Mouse (Mus musculus) heart, embryonic 11.5 days (tissue): ENCODE data around the gene Smim17. TPM values are rescaled to one million over a fixed set of nuclear protein-coding genes. Genes with fewer than 3 reads are reported as not detected.

ENCODE experiments used
- ATAC-seq: fragments of 200-750 bp; cut with Nextera tagmentation; replicated peaks from 2 replicates; pipeline ENCODE4 v1.8.0; 2017; ENCODE audit warnings: moderate library complexity; ENCODE audit not compliant: insufficient number of reproducible peaks, low FRiP score, low TSS enrichment
- H3K27ac ChIP-seq: fragments of 300-500 bp; sonication (generic); 2 replicates; pipeline ENCODE4 v1.5.1; 2014; ENCODE audit warnings: mild to moderate bottlenecking, low read depth, low read length
- H3K27me3 ChIP-seq: fragments of 300-500 bp; sonication (generic); 2 replicates; pipeline ENCODE4 v1.6.1; 2014; ENCODE audit warnings: mild to moderate bottlenecking, low read length, mixed read lengths; ENCODE audit not compliant: control insufficient read depth, insufficient read depth
- H3K36me3 ChIP-seq: fragments of 300-500 bp; sonication (generic); 2 replicates; pipeline ENCODE4 v1.6.1; 2014; ENCODE audit warnings: mild to moderate bottlenecking, low read length, moderate library complexity, mixed read lengths; ENCODE audit not compliant: control insufficient read depth, insufficient read depth
- H3K4me1 ChIP-seq: fragments of 300-500 bp; sonication (generic); 2 replicates; pipeline ENCODE4 v1.6.1; 2014; ENCODE audit warnings: low read length; ENCODE audit not compliant: control insufficient read depth, insufficient read depth
- H3K4me2 ChIP-seq: fragments of 300-500 bp; sonication (generic); 2 replicates; pipeline ENCODE4 v1.6.1; 2014; ENCODE audit warnings: mild to moderate bottlenecking, moderate library complexity
- H3K4me3 ChIP-seq: fragments of 300-500 bp; sonication (generic); 2 replicates; pipeline ENCODE4 v1.5.1; 2014; ENCODE audit warnings: low read depth, low read length
- H3K9ac ChIP-seq: fragments of 300-500 bp; sonication (generic); 2 replicates; pipeline ENCODE4 v1.6.1; 2014; ENCODE audit warnings: mild to moderate bottlenecking, low read depth, low read length, moderate library complexity
- H3K9me3 ChIP-seq: fragments of 300-500 bp; sonication (generic); replicated peaks from 2 replicates; pipeline ENCODE4 v1.6.1; 2016; ENCODE audit warnings: low read length; ENCODE audit not compliant: control insufficient read depth
- WGBS: fragments of 180-500 bp; shearing (Covaris S2); extraction: QIAGEN DNeasy Blood & Tissue Kit; methylation state at CpG from one replicate; pipeline ENCODE4 v1.1.7; 2014; ENCODE audit not compliant: insufficient replicate concordance; 5-methylcytosine and 5-hydroxymethylcytosine counted together
- polyA plus RNA-seq: library from polyadenylated mRNA; unstranded; fragments of >200 nt; fragmentation: Nextera tagmentation; extraction: Ambion mirVana; gene quantifications from 2 replicates; pipeline ENCODE4 v1.2.1, GENCODE M21; 2014

Smim17 gene
- not detected in 2 replicates for polyA plus RNA-seq

- H3K27me3 ChIP-seq = no peaks in the 10 kb centered on the region
- peak within 1 kb of the TSS; percentile 65 for H3K9ac ChIP-seq
- H3K36me3 ChIP-seq = peaks cover 9% of the 10 kb centered on the region
- H3K4me3 ChIP-seq = peak within 1 kb of the TSS; percentile 57
- 27% methylated on average over 25 of the region's 25 CpGs for whole genome bisulfite sequencing
- no peaks in the 10 kb centered on the region for H3K9me3 ChIP-seq
- H3K4me1 ChIP-seq = no peaks in the 10 kb centered on the region
- peak within 1 kb of the TSS; percentile 73 for H3K4me2 ChIP-seq
- peak; percentile 75 for ATAC-seq
- H3K27ac ChIP-seq = no peak within 1 kb of the TSS
Observed at GRCm38 (mm10) chr7:6397996-6398975, at the start of gene Smim17. Smim17 (plus strand) TSS chr7:6398715.

GRCm38 (mm10) chr7:6358121-6358520, 40.4 kb upstream of the Smim17 start:
- Histone ChIP-seq H3K4me1 (no peaks in the 10 kb centered on the region), H3K4me3 (no peak overlapping the region), H3K27ac (no peak overlapping the region), H3K9me3 (no peaks in the 10 kb centered on the region), H3K27me3 (no peaks in the 10 kb centered on the region), H3K36me3 (peaks cover 2% of the 10 kb centered on the region; the same call in 1 of the 2 replicates), H3K4me2 (no peak overlapping the region), H3K9ac (no peak overlapping the region)
- WGBS = 68% methylated on average over 2 of the region's 2 CpGs
- ATAC-seq = no peak

GRCm38 (mm10) chr7:6358937-6359590, 39.5 kb upstream of the Smim17 start:
- Histone ChIP-seq H3K9me3 (no peaks in the 10 kb centered on the region), H3K4me2 (no peak overlapping the region), H3K27ac (no peak overlapping the region), H3K4me3 (no peak overlapping the region), H3K27me3 (no peaks in the 10 kb centered on the region), H3K9ac (no peak overlapping the region), H3K36me3 (no peaks in the 10 kb centered on the region), H3K4me1 (no peaks in the 10 kb centered on the region)
- WGBS = 48% methylated on average over 10 of the region's 10 CpGs
- ATAC-seq = no peak

GRCm38 (mm10) chr7:6360477-6361060, 37.9 kb upstream of the Smim17 start:
- Histone ChIP-seq H3K27me3 (no peaks in the 10 kb centered on the region), H3K9me3 (no peaks in the 10 kb centered on the region), H3K4me2 (no peak overlapping the region), H3K36me3 (no peaks in the 10 kb centered on the region), H3K9ac (no peak overlapping the region), H3K4me1 (no peaks in the 10 kb centered on the region), H3K27ac (no peak overlapping the region), H3K4me3 (no peak overlapping the region)
- ATAC-seq = no peak
- 10% methylated on average over 9 of the region's 9 CpGs for WGBS

- peak overlapping the region; percentile 85 for H3K4me2 ChIP-seq
- WGBS = 28% methylated on average over 7 of the region's 7 CpGs
- no peaks in the 10 kb centered on the region for H3K27me3 ChIP-seq
- H3K4me1 ChIP-seq = no peaks in the 10 kb centered on the region
- no peaks in the 10 kb centered on the region for H3K36me3 ChIP-seq
- no peak for ATAC-seq
- H3K27ac ChIP-seq = peak overlapping the region; percentile 64
- H3K4me3 ChIP-seq = peak overlapping the region; percentile 61
- peak overlapping the region; percentile 70 for H3K9ac ChIP-seq
- no peaks in the 10 kb centered on the region for H3K9me3 ChIP-seq
Observed at GRCm38 (mm10) chr7:6361756-6362155, 36.8 kb upstream of the Smim17 start.

GRCm38 (mm10) chr7:6362268-6363046, 36.1 kb upstream of the Smim17 start:
- WGBS = 1% methylated on average over 38 of the region's 38 CpGs
- peak overlapping the region; percentile 70 for H3K9ac ChIP-seq
- peak overlapping the region; percentile 61 for H3K4me3 ChIP-seq
- H3K4me2 ChIP-seq = peak overlapping the region; percentile 85
- peak overlapping the region; percentile 64 for H3K27ac ChIP-seq
- H3K4me1 ChIP-seq = no peaks in the 10 kb centered on the region
- peak; percentile 93 for ATAC-seq
- H3K27me3 ChIP-seq = no peaks in the 10 kb centered on the region
- H3K9me3 ChIP-seq = no peaks in the 10 kb centered on the region
- no peaks in the 10 kb centered on the region for H3K36me3 ChIP-seq

GRCm38 (mm10) chr7:6363047-6363488, 35.4 kb upstream of the Smim17 start, which contains the start of gene Zfp78:
Zfp78 (plus strand) TSS chr7:6363280.
- no peaks in the 10 kb centered on the region for H3K4me1 ChIP-seq
- under 1% methylated on average over 23 of the region's 23 CpGs for WGBS

GRCm38 (mm10) chr7:6364761-6365160, 33.8 kb upstream of the Smim17 start:
- no peaks in the 10 kb centered on the region for H3K4me1 ChIP-seq
- no peak overlapping the region for H3K9ac ChIP-seq
- ATAC-seq = no peak
- 33% methylated on average over 1 of the region's 1 CpGs for WGBS
- no peaks in the 10 kb centered on the region for H3K36me3 ChIP-seq
- no peak overlapping the region for H3K4me3 ChIP-seq
- H3K27ac ChIP-seq = no peak overlapping the region
- H3K27me3 ChIP-seq = no peaks in the 10 kb centered on the region
- no peaks in the 10 kb centered on the region for H3K9me3 ChIP-seq
- H3K4me2 ChIP-seq = no peak overlapping the region

More at GRCm38 (mm10) chr7:6363047-6363488, 35.4 kb upstream of the Smim17 start, which contains the start of gene Zfp78:
- Histone ChIP-seq H3K27ac (peak within 1 kb of the TSS; percentile 64), H3K27me3 (no peaks in the 10 kb centered on the region), H3K9me3 (no peaks in the 10 kb centered on the region), H3K4me2 (peak within 1 kb of the TSS; percentile 85), H3K9ac (peak within 1 kb of the TSS; percentile 78), H3K36me3 (no peaks in the 10 kb centered on the region), H3K4me3 (peak within 1 kb of the TSS; percentile 61)
- peak; percentile 85 for ATAC-seq
